Mouse (Mus musculus): ENCODE measurements around the gene Npr2.

- no peak for TF ChIP-seq POLR2A (IDR thresholded peaks at IDR 0.05; ENCODE audit: borderline replicate concordance, extremely low read depth, insufficient read depth, insufficient read length, poor library complexity, severe bottlenecking)
- no peak for TF ChIP-seq CTCF (IDR thresholded peaks at IDR 0.05; ENCODE audit: borderline replicate concordance, extremely low read depth, insufficient read depth, insufficient read length)
Observed at GRCm38 (mm10) chr4:43604099-43604498, 27.6 kb upstream of the Npr2 start.
